Mouse (Mus musculus) embryonic facial prominence, embryonic 15.5 days (tissue): ENCODE results near the gene Skida1. TPM values are rescaled to one million over a fixed set of nuclear protein-coding genes. Genes with fewer than 3 reads are reported as not detected.
A peak's percentile ranks its signal among the peaks of the same experiment; 100 is the strongest.

Source experiments
- ATAC-seq: fragments of 200-750 bp; cut with Nextera tagmentation; 2 replicates; pipeline ENCODE4 v1.8.0; 2017; ENCODE audit warnings: low read depth, moderate TSS enrichment; ENCODE audit not compliant: insufficient number of reproducible peaks, low FRiP score, low TSS enrichment
- H3K27ac ChIP-seq: fragments of 300-500 bp; sonication (generic); replicated peaks from 2 replicates; pipeline ENCODE4 v1.5.1; 2015; ENCODE audit warnings: mild to moderate bottlenecking, inconsistent platforms
- H3K27me3 ChIP-seq: fragments of 300-500 bp; sonication (generic); 2 replicates; pipeline ENCODE4 v1.6.1; 2015; ENCODE audit warnings: inconsistent platforms
- H3K36me3 ChIP-seq: fragments of 300-500 bp; sonication (generic); 2 replicates; pipeline ENCODE4 v1.6.1; 2015; ENCODE audit warnings: mild to moderate bottlenecking, inconsistent platforms
- H3K4me1 ChIP-seq: fragments of 300-500 bp; sonication (generic); 2 replicates; pipeline ENCODE4 v1.6.1; 2015; ENCODE audit warnings: inconsistent platforms
- H3K4me2 ChIP-seq: fragments of 300-500 bp; sonication (generic); replicated peaks from 2 replicates; pipeline ENCODE4 v1.6.1; 2015; ENCODE audit warnings: mild to moderate bottlenecking, inconsistent platforms
- H3K4me3 ChIP-seq: fragments of 300-500 bp; sonication (generic); replicated peaks from 2 replicates; pipeline ENCODE4 v1.5.1; 2015; ENCODE audit warnings: mild to moderate bottlenecking, inconsistent platforms
- H3K9ac ChIP-seq: fragments of 300-500 bp; sonication (generic); 2 replicates; pipeline ENCODE4 v1.6.1; 2015; ENCODE audit warnings: inconsistent platforms
- H3K9me3 ChIP-seq: fragments of 300-500 bp; sonication (generic); replicated peaks from 2 replicates; pipeline ENCODE4 v1.6.1; 2016; ENCODE audit warnings: inconsistent platforms
- WGBS: fragments of 180-500 bp; shearing (Covaris S2); methylation state at CpG from one replicate; pipeline ENCODE4 v1.1.7; 2015; 5-methylcytosine and 5-hydroxymethylcytosine counted together
- polyA plus RNA-seq: library from polyadenylated mRNA; unstranded; fragments of >200 nt; fragmentation: Nextera tagmentation; extraction: Ambion mirVana; gene quantifications from 2 replicates; pipeline ENCODE4 v1.2.1, GENCODE M21; 2015

Skida1 gene
- polyA plus RNA-seq, 1 experiment from 2014 or later, result 5.7 TPM

- H3K4me1 ChIP-seq, result peaks cover 50% of the 10 kb centered on the region
- H3K27me3 ChIP-seq, result no peaks in the 10 kb centered on the region
- H3K4me2 ChIP-seq, result peak overlapping the region; percentile 73
- H3K9me3 ChIP-seq, result no peaks in the 10 kb centered on the region
- 2% methylated on average over 4 of the region's 4 CpGs for WGBS
- no peaks in the 10 kb centered on the region for H3K36me3 ChIP-seq
- ATAC-seq, result no peak
- peak overlapping the region; percentile 79 for H3K4me3 ChIP-seq
- peak overlapping the region; percentile 96 for H3K9ac ChIP-seq
- peak overlapping the region; percentile 99 for H3K27ac ChIP-seq
These were observed 2.7 kb downstream of the Skida1 start for GRCm38 (mm10) chr2:18046186-18046585.

GRCm38 (mm10) chr2:18045781-18046181 is 3.1 kb downstream of the Skida1 start:
- peak overlapping the region; percentile 99 for H3K27ac ChIP-seq

GRCm38 (mm10) chr2:18045143-18045780 is 3.6 kb downstream of the Skida1 start:
- no peaks in the 10 kb centered on the region for H3K27me3 ChIP-seq
- ATAC-seq, result no peak
- peak overlapping the region; percentile 73 for H3K4me2 ChIP-seq
- peaks cover 55% of the 10 kb centered on the region for H3K4me1 ChIP-seq
- peak overlapping the region; percentile 96 for H3K9ac ChIP-seq
- WGBS, result 5% methylated on average over 7 of the region's 7 CpGs
- H3K36me3 ChIP-seq, result no peaks in the 10 kb centered on the region
- H3K9me3 ChIP-seq, result no peaks in the 10 kb centered on the region
- H3K27ac ChIP-seq, result peak overlapping the region; percentile 99
- peak overlapping the region; percentile 79 for H3K4me3 ChIP-seq

More at GRCm38 (mm10) chr2:18045781-18046181, 3.1 kb downstream of the Skida1 start:
- Histone ChIP-seq H3K4me1 (peaks cover 52% of the 10 kb centered on the region), H3K9me3 (no peaks in the 10 kb centered on the region), H3K9ac (peak overlapping the region; percentile 96), H3K27me3 (no peaks in the 10 kb centered on the region), H3K4me2 (peak overlapping the region; percentile 73), H3K4me3 (peak overlapping the region; percentile 79), H3K36me3 (no peaks in the 10 kb centered on the region)
- 6% methylated on average over 6 of the region's 6 CpGs for WGBS
- ATAC-seq, result no peak

- no peak overlapping the region for H3K9ac ChIP-seq
- peaks cover 58% of the 10 kb centered on the region for H3K4me1 ChIP-seq
- peak; percentile 67; the same call in 1 of the 2 replicates for ATAC-seq
- no peaks in the 10 kb centered on the region for H3K27me3 ChIP-seq
- no peak overlapping the region for H3K4me3 ChIP-seq
- H3K27ac ChIP-seq, result no peak overlapping the region
- peak overlapping the region; percentile 49 for H3K4me2 ChIP-seq
- no peaks in the 10 kb centered on the region for H3K9me3 ChIP-seq
- H3K36me3 ChIP-seq, result no peaks in the 10 kb centered on the region
- WGBS, result 26% methylated on average over 14 of the region's 14 CpGs
These were observed 7.5 kb downstream of the Skida1 start for GRCm38 (mm10) chr2:18041199-18041885.

- H3K9me3 ChIP-seq, result no peaks in the 10 kb centered on the region
- H3K4me1 ChIP-seq, result peaks cover 50% of the 10 kb centered on the region
- no peak overlapping the region for H3K4me3 ChIP-seq
- H3K27me3 ChIP-seq, result no peaks in the 10 kb centered on the region
- H3K27ac ChIP-seq, result no peak overlapping the region
- H3K4me2 ChIP-seq, result peak overlapping the region; percentile 49
- no peaks in the 10 kb centered on the region for H3K36me3 ChIP-seq
- no peak for ATAC-seq
- 0 out of 2 replicates have a peak overlapping the region, but pooled peaks have one; percentile 23 for H3K9ac ChIP-seq
- 41% methylated on average over 27 of the region's 27 CpGs for WGBS
These were observed 8.3 kb downstream of the Skida1 start for GRCm38 (mm10) chr2:18040347-18041160.

DNA sequence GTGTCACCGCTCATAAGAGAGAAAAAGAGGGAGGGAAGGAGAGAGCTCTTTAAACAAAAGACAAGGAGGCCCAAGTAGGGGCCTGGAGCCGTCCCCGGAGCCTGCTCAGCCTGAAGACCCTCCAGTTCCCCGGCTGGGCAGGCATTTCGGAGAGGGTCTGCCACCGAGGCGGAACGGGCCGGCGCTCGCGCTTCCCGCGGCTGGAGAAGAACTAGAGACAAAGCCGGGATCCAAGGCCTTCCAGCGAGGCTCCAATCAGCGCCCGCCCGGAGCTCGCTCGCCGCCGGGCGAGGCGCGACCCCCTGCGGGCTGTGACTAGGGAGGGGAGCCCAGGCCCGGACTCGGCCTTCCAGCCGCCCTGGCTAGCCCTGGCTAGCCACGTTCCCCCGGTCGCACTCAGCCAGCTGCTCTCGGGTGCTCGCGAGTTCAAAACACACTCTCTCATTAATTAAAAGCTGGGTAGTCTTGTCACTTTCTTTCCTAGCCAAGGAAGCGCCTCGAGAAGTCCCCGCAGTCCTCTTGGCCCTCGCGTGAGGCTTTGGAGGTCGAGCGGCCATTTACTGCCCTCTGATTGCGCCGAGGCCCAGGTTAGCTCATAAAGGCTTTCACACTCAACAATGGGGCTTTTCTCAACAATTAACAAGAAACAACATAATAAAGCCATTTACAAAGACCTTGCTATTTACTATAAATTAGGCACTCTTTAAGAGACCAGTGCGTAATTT is 9.1 kb downstream of the Skida1 start:
- peak overlapping the region; percentile 30 for H3K4me3 ChIP-seq
- no peak overlapping the region for H3K27ac ChIP-seq
- 12% methylated on average over 46 of the region's 46 CpGs for WGBS
- H3K9ac ChIP-seq, result peak overlapping the region; percentile 23; the same call in 1 of the 2 replicates
- ATAC-seq, result peak; percentile 20; the same call in 1 of the 2 replicates
- no peaks in the 10 kb centered on the region for H3K36me3 ChIP-seq
- H3K4me2 ChIP-seq, result peak overlapping the region; percentile 49
- peaks cover 48% of the 10 kb centered on the region for H3K4me1 ChIP-seq
- no peaks in the 10 kb centered on the region for H3K27me3 ChIP-seq
- no peaks in the 10 kb centered on the region for H3K9me3 ChIP-seq

GRCm38 (mm10) chr2:18038895-18039371 is 9.9 kb downstream of the Skida1 start:
- Histone ChIP-seq H3K27me3 (no peaks in the 10 kb centered on the region), H3K36me3 (no peaks in the 10 kb centered on the region), H3K4me3 (no peak overlapping the region), H3K9me3 (no peaks in the 10 kb centered on the region), H3K4me2 (no peak overlapping the region), H3K4me1 (peaks cover 48% of the 10 kb centered on the region), H3K27ac (no peak overlapping the region), H3K9ac (no peak overlapping the region)
- WGBS, result 65% methylated on average over 10 of the region's 10 CpGs
- ATAC-seq, result no peak

- ATAC-seq, result no peak
- Histone ChIP-seq H3K9ac (no peak overlapping the region), H3K27me3 (no peaks in the 10 kb centered on the region), H3K9me3 (no peaks in the 10 kb centered on the region), H3K4me2 (no peak overlapping the region), H3K36me3 (no peaks in the 10 kb centered on the region), H3K4me3 (no peak overlapping the region), H3K27ac (no peak overlapping the region), H3K4me1 (peaks cover 45% of the 10 kb centered on the region)
- 55% methylated on average over 3 of the region's 3 CpGs for WGBS
These were observed 10.6 kb downstream of the Skida1 start for GRCm38 (mm10) chr2:18038141-18038752.

- Histone ChIP-seq H3K4me3 (no peak within 1 kb of the TSS), H3K9me3 (no peaks in the 10 kb centered on the region), H3K9ac (no peak within 1 kb of the TSS), H3K4me2 (no peak within 1 kb of the TSS), H3K36me3 (no peaks in the 10 kb centered on the region), H3K27me3 (no peaks in the 10 kb centered on the region), H3K27ac (no peak within 1 kb of the TSS), H3K4me1 (peaks cover 40% of the 10 kb centered on the region)
- no peak for ATAC-seq
- 64% methylated on average over 2 of the region's 2 CpGs for WGBS
These were observed 11.4 kb downstream of the Skida1 start, which contains the start of gene A930004D18Rik for GRCm38 (mm10) chr2:18037491-18037890. Gene A930004D18Rik (minus strand): TSS chr2:18037737.
